In genomic region chr9:13206369-13206768, GRCm38 (mm10) we compare ENCODE assay signal across 29 mouse cellular contexts.
"Had no signal": no experiment of that assay in that cellular context is flagged by ENCODE, and none has a peak within 500 bp of the region (broad histone marks: within the 10 kb centered on the region; RNA-seq: fewer than 3 reads in every experiment).

No protein-coding gene starts in this region.

- H3K27me3 ChIP-seq: limb, embryonic 12.5 days; limb, embryonic 13.5 days; limb, embryonic 15.5 days; liver, embryonic 12.5 days; liver, embryonic 13.5 days; liver, embryonic 15.5 days; lung, embryonic 15.5 days; midbrain, embryonic 15.5 days; neural tube, embryonic 12.5 days had no signal

- H3K9me3 ChIP-seq: limb, embryonic 10.5 days; limb, embryonic 12.5 days; limb, embryonic 13.5 days; limb, embryonic 15.5 days; liver, embryonic 12.5 days; liver, embryonic 13.5 days; liver, embryonic 15.5 days; lung, embryonic 15.5 days; megakaryocyte, embryonic 14.5 days; midbrain, embryonic 15.5 days; neural tube, embryonic 12.5 days had no signal

- H3K4me3 ChIP-seq: left cerebral cortex, adult 2 months; limb, embryonic 10.5 days; limb, embryonic 12.5 days; limb, embryonic 13.5 days; limb, embryonic 15.5 days; liver, embryonic 12.5 days; liver, embryonic 13.5 days; liver, embryonic 15.5 days; lung, embryonic 15.5 days; megakaryocyte, embryonic 14.5 days; midbrain, embryonic 15.5 days; myocyte; neural tube, embryonic 12.5 days had no signal

- H3K4me1 ChIP-seq: limb, embryonic 10.5 days; limb, embryonic 12.5 days; limb, embryonic 13.5 days; limb, embryonic 15.5 days; lung, embryonic 15.5 days; midbrain, embryonic 15.5 days; neural tube, embryonic 12.5 days had no signal

- H3K27ac ChIP-seq: left cerebral cortex, adult 2 months; limb, embryonic 10.5 days; limb, embryonic 12.5 days; limb, embryonic 13.5 days; limb, embryonic 15.5 days; liver, embryonic 12.5 days; liver, embryonic 13.5 days; liver, embryonic 14.5 days; liver, embryonic 15.5 days; lung, embryonic 15.5 days; macrophage; midbrain, embryonic 15.5 days; neural tube, embryonic 12.5 days had no signal

- H3K9ac ChIP-seq: limb, embryonic 12.5 days; limb, embryonic 13.5 days; limb, embryonic 15.5 days; liver, embryonic 12.5 days; liver, embryonic 13.5 days; liver, embryonic 14.5 days; liver, embryonic 15.5 days; liver, postnatal 0 days; lung, embryonic 14.5 days; lung, embryonic 15.5 days; midbrain, embryonic 15.5 days; neural tube, embryonic 12.5 days had no signal

- H3K4me2 ChIP-seq: limb, embryonic 12.5 days; limb, embryonic 13.5 days; limb, embryonic 15.5 days; liver, embryonic 11.5 days; liver, embryonic 12.5 days; liver, embryonic 13.5 days; liver, embryonic 15.5 days; lung, embryonic 14.5 days; lung, embryonic 15.5 days; midbrain, embryonic 15.5 days; neural tube, embryonic 12.5 days had no signal

- DNase-seq: layer of hippocampus, postnatal 36 days; left cerebral cortex, postnatal 4 days; liver; liver, embryonic 13.5 days; liver, postnatal 0 days; lung, adult 18-20 months; lung, adult 2 months; lung, embryonic 14.5 days; lung, postnatal 10 days; lung, postnatal 14 days; lung, postnatal 36 days; lung, postnatal 4 days; midbrain, embryonic 14.5 days had no signal

- ATAC-seq: liver, embryonic 12.5 days; liver, postnatal 0 days; lung, postnatal 0 days; midbrain, embryonic 15.5 days had no signal

- H3K36me3 ChIP-seq: limb, embryonic 10.5 days; limb, embryonic 12.5 days; limb, embryonic 13.5 days; limb, embryonic 15.5 days; liver, embryonic 12.5 days; liver, embryonic 13.5 days; liver, embryonic 15.5 days; lung, embryonic 15.5 days; midbrain, embryonic 15.5 days; neural tube, embryonic 12.5 days had no signal
